Mouse (Mus musculus): ENCODE results near the gene Mapk11. TPM values are rescaled to one million over a fixed set of nuclear protein-coding genes. Genes with fewer than 3 reads are reported as not detected.
A peak's percentile ranks its signal among the peaks of the same experiment; 100 is the strongest.

The Mapk11 gene
- polyA plus RNA-seq, 1 experiment from 2014 or later, result 1.8 TPM

GRCm38 (mm10) chr15:89124312-89124711 is 25.1 kb downstream of the Mapk11 start:
- peaks cover 45% of the 10 kb centered on the region for H3K36me3 ChIP-seq
- WGBS (ENCODE audit: insufficient replicate concordance), result 72% methylated on average over 3 of the region's 3 CpGs
- H3K4me1 ChIP-seq, result peaks cover 68% of the 10 kb centered on the region
- peak overlapping the region; percentile 76; the same call in 1 of the 2 replicates for H3K27ac ChIP-seq
- ATAC-seq, result no peak
- H3K27me3 ChIP-seq (replicated peaks), result no peaks in the 10 kb centered on the region
- no peaks in the 10 kb centered on the region for H3K9me3 ChIP-seq (replicated peaks)
- no peak overlapping the region for H3K4me3 ChIP-seq
- no peak overlapping the region for H3K9ac ChIP-seq
- no peak overlapping the region for H3K4me2 ChIP-seq

GRCm38 (mm10) chr15:89123595-89123994 is 25.8 kb downstream of the Mapk11 start:
- no peak for ATAC-seq

GRCm38 (mm10) chr15:89122649-89123366 is 26.6 kb downstream of the Mapk11 start, which contains the start of gene Tubgcp6:
TSS of gene Tubgcp6 (minus strand) at chr15:89123112.
- WGBS (ENCODE audit: insufficient replicate concordance), result under 1% methylated on average over 47 of the region's 47 CpGs
- Histone ChIP-seq H3K9ac (peak within 1 kb of the TSS; percentile 88), H3K27ac (peak within 1 kb of the TSS; percentile 76), H3K9me3 (replicated peaks) (no peaks in the 10 kb centered on the region), H3K4me1 (peaks cover 60% of the 10 kb centered on the region), H3K4me2 (peak within 1 kb of the TSS; percentile 94), H3K4me3 (peak within 1 kb of the TSS; percentile 91), H3K36me3 (peaks cover 59% of the 10 kb centered on the region), H3K27me3 (replicated peaks) (no peaks in the 10 kb centered on the region)
- peak; percentile 86 for ATAC-seq

More at GRCm38 (mm10) chr15:89123595-89123994, 25.8 kb downstream of the Mapk11 start:
- H3K4me2 ChIP-seq, result peak overlapping the region; percentile 94
- peaks cover 63% of the 10 kb centered on the region for H3K4me1 ChIP-seq
- 41% methylated on average over 11 of the region's 11 CpGs for WGBS (ENCODE audit: insufficient replicate concordance)
- peak overlapping the region; percentile 88 for H3K9ac ChIP-seq
- no peaks in the 10 kb centered on the region for H3K9me3 ChIP-seq (replicated peaks)
- peak overlapping the region; percentile 76 for H3K27ac ChIP-seq
- no peaks in the 10 kb centered on the region for H3K27me3 ChIP-seq (replicated peaks)
- peaks cover 51% of the 10 kb centered on the region for H3K36me3 ChIP-seq
- H3K4me3 ChIP-seq, result peak overlapping the region; percentile 91

- ATAC-seq, result no peak
- Histone ChIP-seq H3K36me3 (peaks cover 73% of the 10 kb centered on the region), H3K9ac (no peak overlapping the region), H3K4me1 (peaks cover 35% of the 10 kb centered on the region), H3K9me3 (replicated peaks) (no peaks in the 10 kb centered on the region), H3K27me3 (replicated peaks) (no peaks in the 10 kb centered on the region), H3K4me2 (no peak overlapping the region), H3K4me3 (no peak overlapping the region), H3K27ac (no peak overlapping the region)
Measured at GRCm38 (mm10) chr15:89118007-89118406, 31.4 kb downstream of the Mapk11 start.

- Histone ChIP-seq H3K36me3 (peaks cover 95% of the 10 kb centered on the region), H3K27me3 (replicated peaks) (no peaks in the 10 kb centered on the region), H3K4me1 (no peaks in the 10 kb centered on the region), H3K4me3 (no peak overlapping the region), H3K4me2 (no peak overlapping the region), H3K27ac (no peak overlapping the region), H3K9me3 (replicated peaks) (no peaks in the 10 kb centered on the region), H3K9ac (no peak overlapping the region)
- ATAC-seq, result no peak
- 78% methylated on average over 9 of the region's 9 CpGs for WGBS (ENCODE audit: insufficient replicate concordance)
Measured at GRCm38 (mm10) chr15:89110147-89110546, 39.3 kb downstream of the Mapk11 start.

- Histone ChIP-seq H3K4me2 (no peak overlapping the region), H3K27me3 (replicated peaks) (no peaks in the 10 kb centered on the region), H3K36me3 (peaks cover 100% of the 10 kb centered on the region), H3K27ac (no peak overlapping the region), H3K4me1 (no peaks in the 10 kb centered on the region), H3K9me3 (replicated peaks) (no peaks in the 10 kb centered on the region), H3K4me3 (no peak overlapping the region), H3K9ac (no peak overlapping the region)
- ATAC-seq, result no peak
- 79% methylated on average over 1 of the region's 1 CpGs for WGBS (ENCODE audit: insufficient replicate concordance)
Measured at GRCm38 (mm10) chr15:89106976-89107375, 42.5 kb downstream of the Mapk11 start.

GRCm38 (mm10) chr15:89106073-89106472 is 43.4 kb downstream of the Mapk11 start:
- peaks cover 100% of the 10 kb centered on the region for H3K36me3 ChIP-seq
- 88% methylated on average over 13 of the region's 13 CpGs for WGBS (ENCODE audit: insufficient replicate concordance)

GRCm38 (mm10) chr15:89104425-89104824 is 45.0 kb downstream of the Mapk11 start:
- peaks cover 100% of the 10 kb centered on the region for H3K36me3 ChIP-seq
- no peak for ATAC-seq
- no peak overlapping the region for H3K4me3 ChIP-seq
- no peak overlapping the region for H3K27ac ChIP-seq
- H3K27me3 ChIP-seq (replicated peaks), result no peaks in the 10 kb centered on the region
- no peak overlapping the region for H3K4me2 ChIP-seq
- no peaks in the 10 kb centered on the region for H3K4me1 ChIP-seq
- H3K9ac ChIP-seq, result no peak overlapping the region
- H3K9me3 ChIP-seq (replicated peaks), result no peaks in the 10 kb centered on the region
- WGBS (ENCODE audit: insufficient replicate concordance), result 92% methylated on average over 8 of the region's 8 CpGs

More at GRCm38 (mm10) chr15:89106073-89106472, 43.4 kb downstream of the Mapk11 start:
- Histone ChIP-seq H3K27ac (no peak overlapping the region), H3K9ac (no peak overlapping the region), H3K4me1 (no peaks in the 10 kb centered on the region), H3K9me3 (replicated peaks) (no peaks in the 10 kb centered on the region), H3K4me3 (no peak overlapping the region), H3K27me3 (replicated peaks) (no peaks in the 10 kb centered on the region), H3K4me2 (no peak overlapping the region)
- no peak for ATAC-seq

- Histone ChIP-seq H3K36me3 (peaks cover 100% of the 10 kb centered on the region), H3K4me2 (no peak overlapping the region), H3K9me3 (replicated peaks) (no peaks in the 10 kb centered on the region), H3K27me3 (replicated peaks) (no peaks in the 10 kb centered on the region), H3K9ac (no peak overlapping the region), H3K4me1 (no peaks in the 10 kb centered on the region), H3K27ac (no peak overlapping the region), H3K4me3 (no peak overlapping the region)
- no peak for ATAC-seq
- WGBS (ENCODE audit: insufficient replicate concordance), result 84% methylated on average over 10 of the region's 10 CpGs
Measured at GRCm38 (mm10) chr15:89103921-89104320, 45.5 kb downstream of the Mapk11 start.

- no peak for ATAC-seq
- no peak overlapping the region for H3K27ac ChIP-seq
- no peaks in the 10 kb centered on the region for H3K9me3 ChIP-seq (replicated peaks)
- H3K4me3 ChIP-seq, result no peak overlapping the region
- no peaks in the 10 kb centered on the region for H3K27me3 ChIP-seq (replicated peaks)
- WGBS (ENCODE audit: insufficient replicate concordance), result 72% methylated on average over 5 of the region's 5 CpGs
- no peak overlapping the region for H3K4me2 ChIP-seq
- H3K36me3 ChIP-seq, result peaks cover 100% of the 10 kb centered on the region
- H3K4me1 ChIP-seq, result no peaks in the 10 kb centered on the region
- H3K9ac ChIP-seq, result no peak overlapping the region
Measured at GRCm38 (mm10) chr15:89102646-89103045, 46.8 kb downstream of the Mapk11 start.

- Histone ChIP-seq H3K27me3 (replicated peaks) (no peaks in the 10 kb centered on the region), H3K9ac (no peak overlapping the region), H3K9me3 (replicated peaks) (no peaks in the 10 kb centered on the region), H3K4me3 (no peak overlapping the region), H3K27ac (no peak overlapping the region), H3K36me3 (peaks cover 100% of the 10 kb centered on the region), H3K4me2 (no peak overlapping the region), H3K4me1 (no peaks in the 10 kb centered on the region)
- ATAC-seq, result no peak
- 90% methylated on average over 12 of the region's 12 CpGs for WGBS (ENCODE audit: insufficient replicate concordance)
Measured at GRCm38 (mm10) chr15:89100823-89101222, 48.6 kb downstream of the Mapk11 start.

GRCm38 (mm10) chr15:89098616-89099015 is 50.8 kb downstream of the Mapk11 start:
- H3K9ac ChIP-seq, result no peak overlapping the region
- no peaks in the 10 kb centered on the region for H3K27me3 ChIP-seq (replicated peaks)
- H3K4me1 ChIP-seq, result no peaks in the 10 kb centered on the region
- 86% methylated on average over 7 of the region's 7 CpGs for WGBS (ENCODE audit: insufficient replicate concordance)
- H3K9me3 ChIP-seq (replicated peaks), result no peaks in the 10 kb centered on the region
- ATAC-seq, result no peak
- H3K4me2 ChIP-seq, result no peak overlapping the region
- no peak overlapping the region for H3K4me3 ChIP-seq
- no peak overlapping the region for H3K27ac ChIP-seq
- H3K36me3 ChIP-seq, result peaks cover 100% of the 10 kb centered on the region

Data from liver, embryonic 12.5 days (tissue).